Mouse (Mus musculus): Measurements from ENCODE around the gene H2-K1. TPM values are rescaled to one million over a fixed set of nuclear protein-coding genes. Genes with fewer than 3 reads are reported as not detected.

The H2-K1 gene
- polyA plus RNA-seq, 1 experiment from 2014 or later: 37.4 TPM

GRCm38 (mm10) chr17:34032806-34033205, 32.7 kb upstream of the H2-K1 start:
- H3K36me3 ChIP-seq: peaks cover 62% of the 10 kb centered on the region
- H3K4me2 ChIP-seq: peak overlapping the region; percentile 89
- H3K27ac ChIP-seq: peak overlapping the region; percentile 99
- H3K27me3 ChIP-seq: peaks cover 3% of the 10 kb centered on the region
- peak overlapping the region; percentile 96 for H3K9ac ChIP-seq
- ATAC-seq (replicated peaks; ENCODE audit: insufficient number of reproducible peaks, insufficient read depth, low FRiP score, low read depth): no peak
- peak overlapping the region; percentile 91 for H3K4me3 ChIP-seq
- H3K4me1 ChIP-seq (replicated peaks): peaks cover 51% of the 10 kb centered on the region
- 52% methylated on average over 9 of the region's 9 CpGs for WGBS
- no peaks in the 10 kb centered on the region for H3K9me3 ChIP-seq (replicated peaks)

DNA sequence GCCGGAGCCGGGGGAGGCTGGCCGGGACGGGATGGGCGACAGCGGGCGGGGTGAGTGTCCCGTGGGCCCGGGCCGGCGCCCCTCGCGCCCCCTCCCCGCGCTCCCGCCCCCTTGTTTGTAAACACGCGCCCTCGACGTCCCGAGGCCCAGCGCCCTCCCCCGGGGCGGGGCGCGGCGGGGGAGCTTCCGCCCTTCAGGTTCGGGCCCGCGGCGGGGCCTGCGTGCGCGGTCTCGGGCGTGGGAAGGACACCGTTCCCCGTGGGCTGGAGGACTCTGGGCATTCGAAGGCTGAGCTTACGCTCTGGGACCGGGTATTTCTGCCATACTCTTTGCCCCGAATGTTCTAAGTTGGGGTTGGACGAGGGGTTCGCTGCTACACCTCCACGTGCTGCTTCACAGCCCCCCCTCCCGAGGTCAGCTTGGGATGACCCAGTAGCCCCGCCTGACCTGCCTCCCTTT, 32.1 kb upstream of the H2-K1 start:
- 2% methylated on average over 37 of the region's 48 CpGs for WGBS
- peaks cover 55% of the 10 kb centered on the region for H3K36me3 ChIP-seq

GRCm38 (mm10) chr17:34031465-34032173, 31.5 kb upstream of the H2-K1 start, which contains the start of the genes Slc39a7 and Rxrb:
Gene Slc39a7, minus strand, starts transcription at chr17:34031682.
Gene Rxrb, plus strand, starts transcription at chr17:34031812.
- WGBS: under 1% methylated on average over 76 of the region's 88 CpGs
- peaks cover 60% of the 10 kb centered on the region for H3K4me1 ChIP-seq (replicated peaks)
- peak; percentile 84 for ATAC-seq (replicated peaks; ENCODE audit: insufficient number of reproducible peaks, insufficient read depth, low FRiP score, low read depth)

More for the DNA sequence above, 32.1 kb upstream of the H2-K1 start:
- H3K4me2 ChIP-seq: peak overlapping the region; percentile 89
- peak overlapping the region; percentile 91 for H3K4me3 ChIP-seq
- H3K27me3 ChIP-seq: no peaks in the 10 kb centered on the region
- peak; percentile 21; the same call in 1 of the 2 replicates for ATAC-seq (replicated peaks; ENCODE audit: insufficient number of reproducible peaks, insufficient read depth, low FRiP score, low read depth)
- no peaks in the 10 kb centered on the region for H3K9me3 ChIP-seq (replicated peaks)
- H3K27ac ChIP-seq: peak overlapping the region; percentile 99
- peak overlapping the region; percentile 96 for H3K9ac ChIP-seq
- peaks cover 54% of the 10 kb centered on the region for H3K4me1 ChIP-seq (replicated peaks)

GRCm38 (mm10) chr17:34030861-34031326, 30.7 kb upstream of the H2-K1 start:
- ATAC-seq (replicated peaks; ENCODE audit: insufficient number of reproducible peaks, insufficient read depth, low FRiP score, low read depth): 0 out of 2 replicates have a peak, but pooled peaks have one; percentile 0
- H3K4me1 ChIP-seq (replicated peaks): peaks cover 66% of the 10 kb centered on the region
- WGBS: 3% methylated on average over 20 of the region's 20 CpGs

More at GRCm38 (mm10) chr17:34031465-34032173, 31.5 kb upstream of the H2-K1 start, which contains the start of the genes Slc39a7 and Rxrb:
- Histone ChIP-seq H3K27ac (peak within 1 kb of the TSS; percentile 99), H3K36me3 (peaks cover 50% of the 10 kb centered on the region), H3K4me3 (peak within 1 kb of the TSS; percentile 91), H3K4me2 (peak within 1 kb of the TSS; percentile 89), H3K9me3 (replicated peaks) (no peaks in the 10 kb centered on the region), H3K9ac (peak within 1 kb of the TSS; percentile 96), H3K27me3 (no peaks in the 10 kb centered on the region)

DNA sequence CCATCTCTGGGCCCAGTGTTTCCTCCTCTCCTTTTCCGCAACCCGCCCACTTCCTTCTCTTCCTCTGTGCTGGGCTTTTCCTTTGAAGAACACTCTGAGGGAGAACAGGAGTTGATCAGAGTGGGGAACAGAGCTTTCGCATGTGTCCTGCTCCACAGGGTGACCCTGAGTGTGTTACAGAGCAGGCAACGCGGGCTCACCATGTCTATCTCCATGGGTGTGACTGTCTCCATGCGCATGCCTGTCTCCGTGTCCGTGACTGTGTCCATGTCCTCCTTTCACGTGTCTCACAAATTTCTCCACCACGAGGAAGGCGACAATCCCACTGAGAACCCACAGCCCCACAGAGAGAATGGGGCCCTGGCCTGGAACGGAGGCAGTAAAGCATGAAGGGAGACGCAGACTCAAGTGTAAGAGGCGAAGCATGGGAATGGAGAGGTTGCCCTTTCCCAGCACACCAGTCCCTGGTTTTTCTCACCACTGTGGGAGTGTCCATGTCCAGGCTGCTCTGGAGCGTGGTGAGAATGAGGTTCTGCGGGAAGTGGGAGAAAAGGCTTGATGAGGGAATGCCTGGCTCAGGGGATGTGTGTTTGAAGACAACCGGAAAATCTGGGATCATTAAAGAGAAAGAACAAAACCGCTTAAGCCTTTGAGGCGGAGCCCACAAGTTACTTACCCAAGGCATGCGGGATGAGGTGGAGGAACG, 29.9 kb upstream of the H2-K1 start:
- no peaks in the 10 kb centered on the region for H3K9me3 ChIP-seq (replicated peaks)
- H3K36me3 ChIP-seq: peaks cover 34% of the 10 kb centered on the region
- H3K27me3 ChIP-seq: no peaks in the 10 kb centered on the region
- H3K4me3 ChIP-seq: peak overlapping the region; percentile 91
- WGBS: 69% methylated on average over 21 of the region's 21 CpGs
- peak overlapping the region; percentile 99; the same call in 1 of the 2 replicates for H3K27ac ChIP-seq
- H3K4me2 ChIP-seq: peak overlapping the region; percentile 89
- no peak for ATAC-seq (replicated peaks; ENCODE audit: insufficient number of reproducible peaks, insufficient read depth, low FRiP score, low read depth)
- peaks cover 75% of the 10 kb centered on the region for H3K4me1 ChIP-seq (replicated peaks)
- H3K9ac ChIP-seq: peak overlapping the region; percentile 96

More at GRCm38 (mm10) chr17:34030861-34031326, 30.7 kb upstream of the H2-K1 start:
- Histone ChIP-seq H3K36me3 (peaks cover 42% of the 10 kb centered on the region), H3K27ac (peak overlapping the region; percentile 99), H3K4me3 (peak overlapping the region; percentile 91), H3K9me3 (replicated peaks) (no peaks in the 10 kb centered on the region), H3K4me2 (peak overlapping the region; percentile 89), H3K27me3 (no peaks in the 10 kb centered on the region), H3K9ac (peak overlapping the region; percentile 96)

GRCm38 (mm10) chr17:34029150-34029889, 29.2 kb upstream of the H2-K1 start:
- Histone ChIP-seq H3K27me3 (no peaks in the 10 kb centered on the region), H3K9ac (peak overlapping the region; percentile 96; the same call in 1 of the 2 replicates), H3K27ac (no peak overlapping the region), H3K4me1 (replicated peaks) (peaks cover 75% of the 10 kb centered on the region), H3K4me3 (peak overlapping the region; percentile 91), H3K36me3 (peaks cover 29% of the 10 kb centered on the region), H3K4me2 (peak overlapping the region; percentile 89), H3K9me3 (replicated peaks) (no peaks in the 10 kb centered on the region)
- 84% methylated on average over 18 of the region's 18 CpGs for WGBS
- ATAC-seq (replicated peaks; ENCODE audit: insufficient number of reproducible peaks, insufficient read depth, low FRiP score, low read depth): no peak

DNA sequence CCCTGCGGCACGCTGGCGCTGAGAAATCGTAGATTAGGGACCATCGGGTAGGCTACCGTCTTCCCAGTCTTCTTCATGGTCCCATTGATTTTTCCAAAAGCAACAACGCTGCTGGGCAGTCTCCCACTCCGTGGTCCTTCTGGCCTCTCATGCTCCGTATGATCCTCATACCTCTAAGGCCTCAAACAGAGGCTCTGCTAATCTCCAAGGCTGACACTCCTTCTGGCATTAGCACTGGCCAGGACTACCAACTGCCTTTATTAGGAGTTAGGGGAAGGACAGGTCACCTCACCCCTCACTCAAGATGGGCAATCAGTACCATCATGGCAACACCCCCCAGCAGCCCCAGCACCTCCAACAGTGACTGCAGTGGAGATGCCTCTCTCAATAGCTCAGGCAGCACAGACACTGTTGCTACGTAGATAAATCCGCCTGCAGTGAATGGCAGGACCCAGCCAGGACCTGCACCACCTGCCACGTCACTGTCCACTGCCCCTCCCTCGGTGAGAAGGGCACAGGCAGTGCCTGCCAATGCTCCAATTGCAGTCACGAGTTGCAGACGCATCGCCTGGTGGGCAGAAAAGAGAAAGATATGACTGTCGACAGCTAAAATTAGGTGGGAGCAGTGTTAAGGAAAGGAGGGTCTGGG, 28.5 kb upstream of the H2-K1 start:
- H3K27ac ChIP-seq: peak overlapping the region; percentile 74
- H3K9ac ChIP-seq: no peak overlapping the region
- ATAC-seq (replicated peaks; ENCODE audit: insufficient number of reproducible peaks, insufficient read depth, low FRiP score, low read depth): no peak
- peak overlapping the region; percentile 94; the same call in 1 of the 2 replicates for H3K4me2 ChIP-seq
- H3K4me1 ChIP-seq (replicated peaks): peaks cover 71% of the 10 kb centered on the region
- H3K27me3 ChIP-seq: no peaks in the 10 kb centered on the region
- no peaks in the 10 kb centered on the region for H3K9me3 ChIP-seq (replicated peaks)
- peaks cover 22% of the 10 kb centered on the region for H3K36me3 ChIP-seq
- 64% methylated on average over 17 of the region's 17 CpGs for WGBS
- H3K4me3 ChIP-seq: peak overlapping the region; percentile 59

DNA sequence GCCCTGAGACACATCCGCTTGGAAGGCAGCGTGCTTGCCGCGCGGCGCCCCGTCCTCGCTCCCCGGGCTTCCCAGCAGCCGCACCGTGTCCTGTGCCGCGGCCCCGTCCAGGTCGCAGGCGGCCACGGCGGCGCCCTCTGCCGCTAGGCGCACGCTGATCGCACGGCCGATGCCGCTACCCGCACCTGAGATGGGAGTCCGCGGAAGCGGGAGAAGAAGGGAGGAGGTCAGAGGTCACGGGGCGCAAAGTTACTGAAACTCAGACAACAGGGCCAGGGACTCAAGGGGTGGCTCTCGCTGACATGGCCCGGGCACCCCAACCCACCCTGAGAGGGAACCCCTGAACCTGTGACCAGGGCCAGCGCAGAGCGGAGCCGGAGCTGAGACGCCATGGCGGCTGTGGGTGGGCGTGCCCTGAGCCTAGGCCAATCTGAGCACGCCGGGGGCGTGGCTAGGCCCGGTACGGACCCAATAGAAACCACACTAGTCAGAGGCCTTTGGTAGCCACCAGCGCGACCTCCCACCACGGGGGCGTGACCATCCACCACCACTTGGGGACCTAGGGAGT, 27.6 kb upstream of the H2-K1 start, which contains the start of gene H2-Ke6:
TSS of gene H2-Ke6 (minus strand) at position 405 of the 568 bp plus-strand sequence.
- H3K4me2 ChIP-seq: peak within 1 kb of the TSS; percentile 94
- H3K27me3 ChIP-seq: no peaks in the 10 kb centered on the region
- H3K9ac ChIP-seq: peak within 1 kb of the TSS; percentile 66
- under 1% methylated on average over 49 of the region's 49 CpGs for WGBS
- H3K27ac ChIP-seq: peak within 1 kb of the TSS; percentile 74
- H3K9me3 ChIP-seq (replicated peaks): no peaks in the 10 kb centered on the region
- peak within 1 kb of the TSS; percentile 59 for H3K4me3 ChIP-seq
- H3K36me3 ChIP-seq: peaks cover 22% of the 10 kb centered on the region
- peak; percentile 72 for ATAC-seq (replicated peaks; ENCODE audit: insufficient number of reproducible peaks, insufficient read depth, low FRiP score, low read depth)
- H3K4me1 ChIP-seq (replicated peaks): peaks cover 65% of the 10 kb centered on the region

DNA sequence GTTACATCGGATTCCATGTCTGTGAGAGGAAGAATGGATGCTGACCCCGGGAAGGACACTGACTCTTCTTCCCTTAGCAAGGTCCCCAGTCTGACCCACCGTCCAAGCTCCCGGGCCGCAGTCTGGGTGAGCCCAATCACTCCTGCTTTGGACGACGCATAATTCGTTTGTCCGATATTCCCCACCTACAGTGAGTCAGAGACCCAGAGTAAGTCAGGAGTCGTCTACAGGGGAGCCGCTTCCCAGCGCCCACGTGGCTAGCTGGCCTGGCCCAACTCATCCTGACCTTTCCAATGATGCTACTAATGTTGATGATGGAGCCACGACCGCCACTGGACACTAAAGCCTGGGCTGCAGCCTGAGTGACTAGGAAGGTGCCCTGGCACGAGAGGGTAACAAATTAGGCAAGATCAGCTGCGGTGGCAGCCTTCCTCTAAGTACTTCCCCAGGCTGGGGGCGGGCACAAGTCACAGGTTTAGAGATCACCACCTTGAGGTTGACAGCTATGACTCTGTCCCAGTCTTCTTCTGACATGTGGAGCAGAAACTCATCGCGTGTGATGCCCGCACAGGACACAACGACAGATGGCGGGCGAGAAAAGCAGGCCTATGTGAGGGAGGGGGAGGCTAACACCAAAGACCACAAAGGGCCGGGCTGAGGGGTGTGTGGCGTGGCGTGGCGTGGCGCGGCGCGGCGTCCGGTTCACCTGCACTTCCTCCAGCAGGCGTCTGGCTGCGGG, 26.9 kb upstream of the H2-K1 start:
- H3K9me3 ChIP-seq (replicated peaks): no peaks in the 10 kb centered on the region
- peaks cover 61% of the 10 kb centered on the region for H3K4me1 ChIP-seq (replicated peaks)
- 10% methylated on average over 36 of the region's 36 CpGs for WGBS

More for the DNA sequence above, 26.9 kb upstream of the H2-K1 start:
- peak overlapping the region; percentile 94 for H3K4me2 ChIP-seq
- peak overlapping the region; percentile 74 for H3K27ac ChIP-seq
- H3K36me3 ChIP-seq: peaks cover 28% of the 10 kb centered on the region
- H3K9ac ChIP-seq: peak overlapping the region; percentile 66
- no peaks in the 10 kb centered on the region for H3K27me3 ChIP-seq
- no peak for ATAC-seq (replicated peaks; ENCODE audit: insufficient number of reproducible peaks, insufficient read depth, low FRiP score, low read depth)
- peak overlapping the region; percentile 59 for H3K4me3 ChIP-seq

Data from heart, embryonic 15.5 days (tissue).